Mouse (Mus musculus) right cerebral cortex, postnatal 4 days (tissue): ENCODE measurements around the gene Zfp59.

Source experiments
- DNase-seq: peaks from one replicate; pipeline ENCODE4 v3.0.0-alpha.2; 2022

Zfp59 gene

DNA sequence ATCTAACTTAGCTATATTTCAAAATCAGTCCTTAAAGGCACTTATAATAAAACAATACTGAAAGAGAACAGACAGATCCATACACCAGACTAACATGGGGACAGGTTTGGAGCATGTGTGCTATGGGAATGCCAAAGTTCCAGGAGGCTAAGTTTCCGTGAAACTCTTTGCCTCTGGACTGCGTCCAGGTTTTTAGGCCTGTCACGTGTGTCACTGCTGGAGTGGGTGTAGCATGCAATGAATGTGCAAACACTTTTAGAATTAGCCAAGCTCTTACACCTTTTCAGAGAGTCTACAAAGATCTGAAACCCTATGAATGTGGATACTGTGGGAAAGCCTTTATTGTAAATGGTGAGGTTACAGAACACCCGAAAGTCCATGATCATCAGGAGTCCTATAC lies 43.3 kb downstream of the Zfp59 start:
- DNase-seq = no peak

DNA sequence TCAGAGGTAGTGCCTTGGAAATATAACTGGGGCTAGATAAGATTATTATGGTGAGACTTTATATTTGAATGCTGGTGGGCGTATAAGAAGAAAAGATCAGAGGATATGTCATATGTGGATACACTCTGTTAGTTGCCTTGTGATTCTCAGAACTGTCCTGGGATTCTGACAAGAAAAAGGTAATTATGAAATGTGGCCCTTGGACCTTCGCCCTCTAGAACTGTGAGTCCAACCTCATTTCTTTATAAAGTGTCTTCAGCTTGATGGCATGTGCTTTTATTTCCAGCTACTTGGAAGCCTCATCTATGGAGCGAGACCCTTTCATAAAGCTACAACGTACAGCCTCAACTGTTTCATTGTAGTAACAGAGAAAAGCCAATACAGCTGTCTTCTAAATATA lies 62.2 kb downstream of the Zfp59 start:
- DNase-seq = no peak

DNA sequence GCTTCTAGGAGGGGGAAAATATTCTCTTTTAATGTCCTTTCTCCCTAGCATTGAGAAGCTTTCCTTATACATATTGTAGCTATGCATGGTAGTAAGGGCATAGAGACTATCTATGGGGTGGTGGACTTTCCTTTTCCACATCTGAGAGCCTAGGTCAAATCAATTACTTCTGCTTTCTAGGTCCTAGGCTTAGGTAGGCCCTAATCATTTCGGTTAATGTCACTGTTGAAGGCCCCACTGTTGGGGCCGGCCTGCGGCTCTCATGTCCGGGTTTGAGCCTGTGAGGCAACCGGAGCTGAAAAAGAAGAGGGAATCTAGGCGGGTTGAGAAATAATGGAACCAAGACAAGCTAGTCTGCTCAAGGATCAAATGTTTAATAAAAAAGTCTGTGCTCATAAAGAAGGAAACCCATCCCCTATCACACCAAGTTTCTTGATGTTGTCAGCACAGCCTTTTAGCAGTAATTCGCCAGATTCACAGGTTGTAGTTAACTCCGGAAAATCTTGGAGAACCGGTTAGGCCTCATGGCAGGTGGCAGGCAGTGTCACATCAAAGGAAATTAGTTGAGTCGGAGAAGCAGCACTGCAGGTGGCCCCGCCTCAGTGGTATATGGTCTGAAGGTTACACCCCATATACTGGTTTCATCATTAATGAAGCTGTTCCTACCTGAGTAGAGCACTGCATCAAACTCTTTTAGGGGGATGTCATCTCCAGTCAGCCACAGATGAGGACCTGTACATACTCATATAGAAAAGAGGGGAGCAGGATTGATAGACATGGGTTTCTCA lies 66.8 kb downstream of the Zfp59 start:
- DNase-seq = no peak
